Mouse (Mus musculus): ENCODE results near the gene Psmb11. TPM values are rescaled to one million over a fixed set of nuclear protein-coding genes. Genes with fewer than 3 reads are reported as not detected.
A peak's percentile ranks its signal among the peaks of the same experiment; 100 is the strongest.

Gene Psmb11
- total RNA-seq (2014; rRNA removed; ENCODE audit: low replicate concordance), result not detected in 2 replicates
- not detected in 2 replicates for polyA plus RNA-seq (2015; fragmentation: Nextera tagmentation; extraction: Ambion mirVana)

- Histone ChIP-seq H3K9me3 (replicated peaks; ENCODE audit: control insufficient read depth, low read length) (no peaks in the 10 kb centered on the region), H3K9ac (replicated peaks; ENCODE audit: low read depth, low read length) (no peak within 1 kb of the TSS), H3K36me3 (replicated peaks; ENCODE audit: control insufficient read depth, insufficient read depth, low read length) (0 out of 2 replicates have a peak, but pooled peaks cover 4% of the 10 kb centered on the region), H3K4me2 (ENCODE audit: low read depth, low read length) (no peak within 1 kb of the TSS), H3K27me3 (ENCODE audit: control insufficient read depth, insufficient read depth, low read length) (no peaks in the 10 kb centered on the region), H3K4me1 (ENCODE audit: control insufficient read depth, insufficient read depth) (peaks cover 4% of the 10 kb centered on the region; the same call in 1 of the 2 replicates), H3K4me3 (ENCODE audit: low read depth, low read length) (no peak within 1 kb of the TSS), H3K27ac (ENCODE audit: low read depth) (no peak within 1 kb of the TSS)
- no peak for ATAC-seq (ENCODE audit: insufficient read depth, low read depth)
- TF ChIP-seq CTCF (IDR thresholded peaks at IDR 0.05; ENCODE audit: low read depth) (no peak), EP300 (IDR thresholded peaks at IDR 0.05; ENCODE audit: low read depth) (no peak)
- peak; percentile 1 for DNase-seq (ENCODE audit: low spot score)
- 85% methylated on average over 1 of the region's 1 CpGs for WGBS
These were observed at the start of gene Psmb11 for GRCm38 (mm10) chr14:54621133-54621532. Gene Psmb11, plus strand, starts transcription at chr14:54621433.

GRCm38 (mm10) chr14:54572122-54572521, 49.1 kb upstream of the Psmb11 start:
- no peak overlapping the region for H3K4me2 ChIP-seq (ENCODE audit: low read depth, low read length)
- WGBS, result 45% methylated on average over 4 of the region's 4 CpGs

GRCm38 (mm10) chr14:54572790-54573736, 48.2 kb upstream of the Psmb11 start:
- no peak for TF ChIP-seq EP300 (IDR thresholded peaks at IDR 0.05; ENCODE audit: low read depth)
- Histone ChIP-seq H3K27ac (ENCODE audit: low read depth) (peak overlapping the region; percentile 90), H3K4me3 (ENCODE audit: low read depth, low read length) (peak overlapping the region; percentile 8), H3K4me2 (ENCODE audit: low read depth, low read length) (peak overlapping the region; percentile 88), H3K9me3 (replicated peaks; ENCODE audit: control insufficient read depth, low read length) (no peaks in the 10 kb centered on the region), H3K27me3 (ENCODE audit: control insufficient read depth, insufficient read depth, low read length) (no peaks in the 10 kb centered on the region), H3K36me3 (replicated peaks; ENCODE audit: control insufficient read depth, insufficient read depth, low read length) (peaks cover 31% of the 10 kb centered on the region), H3K9ac (replicated peaks; ENCODE audit: low read depth, low read length) (peak overlapping the region; percentile 50), H3K4me1 (ENCODE audit: control insufficient read depth, insufficient read depth) (peaks cover 36% of the 10 kb centered on the region)
- WGBS, result 9% methylated on average over 13 of the region's 14 CpGs
- DNase-seq (ENCODE audit: low spot score), result peak; percentile 83
- ATAC-seq (ENCODE audit: insufficient read depth, low read depth), result peak; percentile 53

More at GRCm38 (mm10) chr14:54572122-54572521, 49.1 kb upstream of the Psmb11 start:
- Histone ChIP-seq H3K27me3 (ENCODE audit: control insufficient read depth, insufficient read depth, low read length) (no peaks in the 10 kb centered on the region), H3K4me1 (ENCODE audit: control insufficient read depth, insufficient read depth) (peaks cover 36% of the 10 kb centered on the region), H3K36me3 (replicated peaks; ENCODE audit: control insufficient read depth, insufficient read depth, low read length) (peaks cover 40% of the 10 kb centered on the region), H3K27ac (ENCODE audit: low read depth) (peak overlapping the region; percentile 90), H3K9ac (replicated peaks; ENCODE audit: low read depth, low read length) (0 out of 2 replicates have a peak overlapping the region, but pooled peaks have one; percentile 5), H3K4me3 (ENCODE audit: low read depth, low read length) (no peak overlapping the region), H3K9me3 (replicated peaks; ENCODE audit: control insufficient read depth, low read length) (no peaks in the 10 kb centered on the region)
- TF ChIP-seq CTCF (IDR thresholded peaks at IDR 0.05; ENCODE audit: low read depth) (no peak), EP300 (IDR thresholded peaks at IDR 0.05; ENCODE audit: low read depth) (no peak)
- DNase-seq (ENCODE audit: low spot score) (no peak), ATAC-seq (ENCODE audit: insufficient read depth, low read depth) (no peak)

- no peaks in the 10 kb centered on the region for H3K27me3 ChIP-seq (ENCODE audit: control insufficient read depth, insufficient read depth, low read length)
- no peaks in the 10 kb centered on the region for H3K9me3 ChIP-seq (replicated peaks; ENCODE audit: control insufficient read depth, low read length)
- H3K4me2 ChIP-seq (ENCODE audit: low read depth, low read length), result peak overlapping the region; percentile 88
- peaks cover 23% of the 10 kb centered on the region for H3K36me3 ChIP-seq (replicated peaks; ENCODE audit: control insufficient read depth, insufficient read depth, low read length)
- H3K27ac ChIP-seq (ENCODE audit: low read depth), result peak overlapping the region; percentile 50; the same call in 1 of the 2 replicates
- 24% methylated on average over 4 of the region's 4 CpGs for WGBS
- DNase-seq (ENCODE audit: low spot score), result no peak
- no peak for TF ChIP-seq EP300 (IDR thresholded peaks at IDR 0.05; ENCODE audit: low read depth)
- TF ChIP-seq CTCF (IDR thresholded peaks at IDR 0.05; ENCODE audit: low read depth), result no peak
- peak overlapping the region; percentile 39 for H3K9ac ChIP-seq (replicated peaks; ENCODE audit: low read depth, low read length)
- peak overlapping the region; percentile 77 for H3K4me3 ChIP-seq (ENCODE audit: low read depth, low read length)
- peaks cover 36% of the 10 kb centered on the region for H3K4me1 ChIP-seq (ENCODE audit: control insufficient read depth, insufficient read depth)
- ATAC-seq (ENCODE audit: insufficient read depth, low read depth), result no peak
These were observed 47.0 kb upstream of the Psmb11 start for GRCm38 (mm10) chr14:54574253-54574652.

GRCm38 (mm10) chr14:54575031-54575430, 46.2 kb upstream of the Psmb11 start:
- Histone ChIP-seq H3K9ac (replicated peaks; ENCODE audit: low read depth, low read length) (peak overlapping the region; percentile 77), H3K36me3 (replicated peaks; ENCODE audit: control insufficient read depth, insufficient read depth, low read length) (peaks cover 17% of the 10 kb centered on the region), H3K27ac (ENCODE audit: low read depth) (peak overlapping the region; percentile 78), H3K4me1 (ENCODE audit: control insufficient read depth, insufficient read depth) (peaks cover 36% of the 10 kb centered on the region), H3K4me3 (ENCODE audit: low read depth, low read length) (peak overlapping the region; percentile 77), H3K4me2 (ENCODE audit: low read depth, low read length) (peak overlapping the region; percentile 88), H3K27me3 (ENCODE audit: control insufficient read depth, insufficient read depth, low read length) (no peaks in the 10 kb centered on the region), H3K9me3 (replicated peaks; ENCODE audit: control insufficient read depth, low read length) (no peaks in the 10 kb centered on the region)
- 11% methylated on average over 8 of the region's 8 CpGs for WGBS
- no peak for ATAC-seq (ENCODE audit: insufficient read depth, low read depth)
- TF ChIP-seq CTCF (IDR thresholded peaks at IDR 0.05; ENCODE audit: low read depth), result no peak
- no peak for TF ChIP-seq EP300 (IDR thresholded peaks at IDR 0.05; ENCODE audit: low read depth)
- no peak for DNase-seq (ENCODE audit: low spot score)

Measured in heart, postnatal 0 days (tissue).